Mouse (Mus musculus): Measurements from ENCODE around the gene Prpf31. TPM values are rescaled to one million over a fixed set of nuclear protein-coding genes. Genes with fewer than 3 reads are reported as not detected.

The Prpf31 gene
- polyA plus RNA-seq, 1 experiment from 2014 or later: 141 TPM

DNA sequence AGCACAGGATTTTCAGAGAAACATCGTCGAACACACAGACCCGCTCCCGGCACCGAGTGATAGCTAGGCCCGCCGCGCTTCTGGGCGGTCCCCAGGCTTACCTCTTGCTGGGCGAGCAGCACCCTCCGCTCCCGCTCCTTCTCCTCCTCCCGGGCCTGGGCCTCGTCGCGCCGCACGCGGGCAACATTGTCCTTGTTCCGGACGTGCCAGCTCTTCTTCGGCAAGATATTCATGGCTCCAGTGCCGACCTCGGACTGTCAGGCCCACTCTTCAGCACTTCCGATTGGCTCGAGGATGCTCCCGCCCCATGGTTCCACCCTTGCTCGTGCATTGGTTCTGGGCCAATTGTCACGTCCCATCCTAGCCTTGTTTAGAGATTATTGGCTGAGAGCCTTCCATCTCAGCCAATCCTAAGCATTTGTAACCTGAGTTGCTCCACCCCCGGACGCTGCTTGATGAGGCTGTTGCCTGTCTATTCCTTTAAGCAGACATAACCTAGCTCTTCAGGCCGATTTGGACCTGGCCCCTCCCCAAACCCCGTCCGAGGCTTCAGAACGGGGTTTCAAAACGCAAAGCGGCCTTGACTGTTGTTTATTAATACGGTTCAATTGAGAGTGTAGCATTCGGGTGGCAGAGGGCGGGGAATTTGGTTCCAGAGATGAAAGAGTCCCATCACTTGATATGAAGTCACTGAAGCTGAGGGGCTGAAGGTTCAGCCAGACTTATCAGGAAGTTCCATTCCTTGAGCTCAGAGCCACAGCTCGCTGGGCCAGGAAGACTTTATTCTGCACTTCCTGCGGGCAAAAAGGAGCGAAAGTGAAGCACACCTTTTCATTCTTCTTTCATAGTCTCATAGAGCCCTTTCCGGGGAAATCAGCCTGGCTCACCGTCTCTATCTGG lies 35.7 kb downstream of the Prpf31 start, which contains the start of gene Leng1:
TSS of gene Leng1 (minus strand) at position 626 of the 900 bp plus-strand sequence.
- ATAC-seq (ENCODE audit: insufficient read depth, low FRiP score, low TSS enrichment): peak; percentile 99
- Histone ChIP-seq H3K27ac (ENCODE audit: low read depth, low read length) (peak within 1 kb of the TSS; percentile 53), H3K27me3 (ENCODE audit: control insufficient read depth, insufficient read depth, low read length) (no peaks in the 10 kb centered on the region)

GRCm38 (mm10) chr7:3666921-3667391 lies 37.2 kb downstream of the Prpf31 start:
- 0 out of 2 replicates have a peak overlapping the region, but pooled peaks have one; percentile 22 for H3K9ac ChIP-seq (ENCODE audit: low read length)

More for the DNA sequence above, 35.7 kb downstream of the Prpf31 start, which contains the start of gene Leng1:
- peaks cover 8% of the 10 kb centered on the region for H3K36me3 ChIP-seq (ENCODE audit: control insufficient read depth, insufficient read depth, low read length)
- H3K4me3 ChIP-seq (ENCODE audit: low read depth, low read length): peak within 1 kb of the TSS; percentile 57
- peak within 1 kb of the TSS; percentile 74 for H3K9ac ChIP-seq (ENCODE audit: low read length)
- peaks cover 3% of the 10 kb centered on the region; the same call in 1 of the 2 replicates for H3K4me1 ChIP-seq (ENCODE audit: control insufficient read depth, insufficient read depth, low read length)
- 5% methylated on average over 45 of the region's 45 CpGs for WGBS
- peak within 1 kb of the TSS; percentile 73 for H3K4me2 ChIP-seq (ENCODE audit: low read depth)
- no peaks in the 10 kb centered on the region for H3K9me3 ChIP-seq (ENCODE audit: control insufficient read depth, low read length)
- peak; percentile 93 for DNase-seq (ENCODE audit: low spot score)

DNA sequence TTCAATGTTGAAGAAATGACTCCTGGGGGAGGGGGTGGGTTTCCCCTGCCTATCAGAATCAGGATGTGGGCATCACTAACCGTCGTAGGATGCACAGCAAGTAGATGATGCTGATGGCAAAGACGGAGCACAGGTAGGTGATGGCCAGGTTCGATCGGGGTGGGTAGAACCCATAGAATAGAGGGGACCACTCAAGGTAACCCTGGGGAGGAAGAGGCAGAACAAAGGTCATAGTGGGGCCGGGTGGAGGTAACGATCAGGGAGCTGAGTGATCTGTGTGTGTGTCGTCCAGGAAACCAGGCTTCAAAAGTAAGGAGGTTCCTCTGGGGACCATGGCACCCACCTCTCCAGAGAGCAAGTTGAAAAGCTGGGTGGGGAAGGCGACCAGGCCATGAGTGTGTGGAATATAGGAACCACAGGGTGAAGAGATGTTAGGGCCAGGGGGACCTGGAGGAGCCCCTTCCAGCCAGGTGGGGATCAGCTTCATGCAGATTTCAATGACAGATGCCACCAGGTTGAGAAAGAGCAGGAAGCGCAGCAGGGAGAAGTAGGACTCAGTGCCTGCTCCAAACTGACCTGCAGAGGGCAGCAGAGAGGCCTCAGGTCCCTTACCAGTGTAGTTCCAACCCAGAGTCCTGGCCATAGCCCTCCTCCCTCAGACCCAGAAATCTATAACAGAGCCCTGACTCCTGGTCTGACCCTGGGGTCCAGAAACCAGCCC lies 44.9 kb downstream of the Prpf31 start:
- no peaks in the 10 kb centered on the region for H3K4me1 ChIP-seq (ENCODE audit: control insufficient read depth, insufficient read depth, low read length)
- no peaks in the 10 kb centered on the region for H3K9me3 ChIP-seq (ENCODE audit: control insufficient read depth, low read length)
- no peak overlapping the region for H3K9ac ChIP-seq (ENCODE audit: low read length)
- H3K36me3 ChIP-seq (ENCODE audit: control insufficient read depth, insufficient read depth, low read length): no peaks in the 10 kb centered on the region; the same call in 1 of the 2 replicates
- DNase-seq (ENCODE audit: low spot score): peak; percentile 80
- H3K27ac ChIP-seq (ENCODE audit: low read depth, low read length): no peak overlapping the region
- no peaks in the 10 kb centered on the region for H3K27me3 ChIP-seq (ENCODE audit: control insufficient read depth, insufficient read depth, low read length)
- no peak overlapping the region for H3K4me3 ChIP-seq (ENCODE audit: low read depth, low read length)
- no peak overlapping the region for H3K4me2 ChIP-seq (ENCODE audit: low read depth)
- WGBS: 71% methylated on average over 10 of the region's 10 CpGs
- peak; percentile 88 for ATAC-seq (ENCODE audit: insufficient read depth, low FRiP score, low TSS enrichment)

More at GRCm38 (mm10) chr7:3666921-3667391, 37.2 kb downstream of the Prpf31 start:
- Histone ChIP-seq H3K4me2 (ENCODE audit: low read depth) (peak overlapping the region; percentile 9; the same call in 1 of the 2 replicates), H3K36me3 (ENCODE audit: control insufficient read depth, insufficient read depth, low read length) (peaks cover 4% of the 10 kb centered on the region), H3K4me3 (ENCODE audit: low read depth, low read length) (no peak overlapping the region), H3K4me1 (ENCODE audit: control insufficient read depth, insufficient read depth, low read length) (peaks cover 3% of the 10 kb centered on the region; the same call in 1 of the 2 replicates), H3K27me3 (ENCODE audit: control insufficient read depth, insufficient read depth, low read length) (no peaks in the 10 kb centered on the region), H3K27ac (ENCODE audit: low read depth, low read length) (no peak overlapping the region), H3K9me3 (ENCODE audit: control insufficient read depth, low read length) (no peaks in the 10 kb centered on the region)
- ATAC-seq (ENCODE audit: insufficient read depth, low FRiP score, low TSS enrichment) (no peak), DNase-seq (ENCODE audit: low spot score) (no peak)
- 25% methylated on average over 14 of the region's 14 CpGs for WGBS

GRCm38 (mm10) chr7:3675228-3675548 lies 45.4 kb downstream of the Prpf31 start:
- Histone ChIP-seq H3K9ac (ENCODE audit: low read length) (no peak overlapping the region), H3K4me1 (ENCODE audit: control insufficient read depth, insufficient read depth, low read length) (no peaks in the 10 kb centered on the region), H3K27ac (ENCODE audit: low read depth, low read length) (no peak overlapping the region), H3K9me3 (ENCODE audit: control insufficient read depth, low read length) (no peaks in the 10 kb centered on the region), H3K4me2 (ENCODE audit: low read depth) (no peak overlapping the region), H3K27me3 (ENCODE audit: control insufficient read depth, insufficient read depth, low read length) (no peaks in the 10 kb centered on the region), H3K36me3 (ENCODE audit: control insufficient read depth, insufficient read depth, low read length) (no peaks in the 10 kb centered on the region; the same call in 1 of the 2 replicates), H3K4me3 (ENCODE audit: low read depth, low read length) (no peak overlapping the region)
- no peak for ATAC-seq (ENCODE audit: insufficient read depth, low FRiP score, low TSS enrichment)
- DNase-seq (ENCODE audit: low spot score): no peak
- 79% methylated on average over 3 of the region's 3 CpGs for WGBS

DNA sequence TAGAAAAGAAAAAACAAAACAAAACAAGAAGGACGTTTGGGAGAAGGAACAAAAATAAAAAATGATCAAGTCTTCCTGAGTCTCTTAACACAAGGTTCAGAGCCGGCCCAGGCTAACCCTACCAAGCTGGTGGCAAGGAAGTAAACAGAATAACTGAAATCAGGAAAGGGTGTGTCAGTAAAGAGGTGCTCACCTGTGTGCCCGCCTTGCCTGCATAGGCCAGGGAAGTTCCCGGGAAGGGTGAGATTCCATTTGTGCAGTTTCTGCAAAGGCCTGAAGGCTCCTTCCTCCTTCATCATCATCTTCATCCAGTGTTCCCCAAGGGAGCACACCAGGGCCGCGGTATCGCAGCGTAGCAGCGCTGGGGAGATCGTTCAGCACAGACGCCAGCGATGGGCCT lies 46.6 kb downstream of the Prpf31 start:
- H3K9ac ChIP-seq (ENCODE audit: low read length): no peak overlapping the region
- no peaks in the 10 kb centered on the region for H3K4me1 ChIP-seq (ENCODE audit: control insufficient read depth, insufficient read depth, low read length)
- no peaks in the 10 kb centered on the region for H3K9me3 ChIP-seq (ENCODE audit: control insufficient read depth, low read length)
- no peak overlapping the region for H3K27ac ChIP-seq (ENCODE audit: low read depth, low read length)
- no peak for ATAC-seq (ENCODE audit: insufficient read depth, low FRiP score, low TSS enrichment)
- H3K4me3 ChIP-seq (ENCODE audit: low read depth, low read length): no peak overlapping the region
- H3K36me3 ChIP-seq (ENCODE audit: control insufficient read depth, insufficient read depth, low read length): no peaks in the 10 kb centered on the region; the same call in 1 of the 2 replicates
- 91% methylated on average over 12 of the region's 12 CpGs for WGBS
- H3K4me2 ChIP-seq (ENCODE audit: low read depth): no peak overlapping the region
- no peak for DNase-seq (ENCODE audit: low spot score)
- H3K27me3 ChIP-seq (ENCODE audit: control insufficient read depth, insufficient read depth, low read length): no peaks in the 10 kb centered on the region

- H3K9me3 ChIP-seq (ENCODE audit: control insufficient read depth, low read length): no peaks in the 10 kb centered on the region
- DNase-seq (ENCODE audit: low spot score): no peak
- ATAC-seq (ENCODE audit: insufficient read depth, low FRiP score, low TSS enrichment): no peak
- H3K4me3 ChIP-seq (ENCODE audit: low read depth, low read length): no peak within 1 kb of the TSS
- 60% methylated on average over 9 of the region's 9 CpGs for WGBS
- H3K27ac ChIP-seq (ENCODE audit: low read depth, low read length): no peak within 1 kb of the TSS
- no peaks in the 10 kb centered on the region for H3K27me3 ChIP-seq (ENCODE audit: control insufficient read depth, insufficient read depth, low read length)
- no peaks in the 10 kb centered on the region; the same call in 1 of the 2 replicates for H3K36me3 ChIP-seq (ENCODE audit: control insufficient read depth, insufficient read depth, low read length)
- no peaks in the 10 kb centered on the region for H3K4me1 ChIP-seq (ENCODE audit: control insufficient read depth, insufficient read depth, low read length)
- no peak within 1 kb of the TSS for H3K4me2 ChIP-seq (ENCODE audit: low read depth)
- H3K9ac ChIP-seq (ENCODE audit: low read length): no peak within 1 kb of the TSS
These were observed 47.6 kb downstream of the Prpf31 start, which contains the start of gene Tmc4 for GRCm38 (mm10) chr7:3677342-3677741. Gene Tmc4 (minus strand): TSS chr7:3677553.

DNA sequence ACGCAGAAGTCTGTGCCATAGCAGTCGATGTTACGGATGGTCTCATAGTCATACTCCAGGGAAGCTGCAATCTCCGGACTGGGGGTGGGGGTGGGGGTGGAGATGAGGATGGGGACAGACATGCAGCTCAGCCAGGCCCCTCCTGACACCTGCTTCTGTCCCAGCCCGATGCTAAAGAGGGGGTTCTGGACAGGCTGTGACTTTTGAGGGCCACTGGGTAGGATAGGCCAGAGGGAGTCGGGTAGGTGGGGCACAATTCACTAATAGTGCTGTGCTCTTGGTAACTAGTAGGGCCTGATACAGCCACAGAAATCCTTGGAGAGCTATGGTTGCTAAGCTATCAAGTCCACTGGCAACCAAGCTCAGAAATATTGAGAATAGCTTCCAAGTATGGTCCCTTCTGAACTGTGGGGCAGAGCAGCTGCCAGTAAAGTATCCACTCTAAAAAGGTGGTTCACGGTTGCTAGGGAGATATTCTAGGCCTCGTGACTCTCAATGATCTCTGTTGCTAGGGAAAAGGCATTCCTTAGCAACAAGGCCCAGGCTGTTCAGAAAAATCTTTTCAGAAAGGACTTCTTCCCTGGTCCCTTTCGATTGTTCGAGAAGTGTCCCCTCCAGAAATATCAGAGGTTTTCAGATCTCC lies 54.2 kb downstream of the Prpf31 start:
- H3K4me2 ChIP-seq (ENCODE audit: low read depth): no peak overlapping the region
- no peak overlapping the region for H3K9ac ChIP-seq (ENCODE audit: low read length)
- H3K9me3 ChIP-seq (ENCODE audit: control insufficient read depth, low read length): no peaks in the 10 kb centered on the region
- no peak overlapping the region for H3K4me3 ChIP-seq (ENCODE audit: low read depth, low read length)
- ATAC-seq (ENCODE audit: insufficient read depth, low FRiP score, low TSS enrichment) (peak; percentile 61), DNase-seq (ENCODE audit: low spot score) (peak; percentile 25)
- 77% methylated on average over 10 of the region's 10 CpGs for WGBS
- H3K4me1 ChIP-seq (ENCODE audit: control insufficient read depth, insufficient read depth, low read length): peaks cover 4% of the 10 kb centered on the region
- 0 out of 2 replicates have a peak overlapping the region, but pooled peaks have one; percentile 27 for H3K27ac ChIP-seq (ENCODE audit: low read depth, low read length)
- no peaks in the 10 kb centered on the region for H3K27me3 ChIP-seq (ENCODE audit: control insufficient read depth, insufficient read depth, low read length)
- peaks cover 3% of the 10 kb centered on the region; the same call in 1 of the 2 replicates for H3K36me3 ChIP-seq (ENCODE audit: control insufficient read depth, insufficient read depth, low read length)

DNA sequence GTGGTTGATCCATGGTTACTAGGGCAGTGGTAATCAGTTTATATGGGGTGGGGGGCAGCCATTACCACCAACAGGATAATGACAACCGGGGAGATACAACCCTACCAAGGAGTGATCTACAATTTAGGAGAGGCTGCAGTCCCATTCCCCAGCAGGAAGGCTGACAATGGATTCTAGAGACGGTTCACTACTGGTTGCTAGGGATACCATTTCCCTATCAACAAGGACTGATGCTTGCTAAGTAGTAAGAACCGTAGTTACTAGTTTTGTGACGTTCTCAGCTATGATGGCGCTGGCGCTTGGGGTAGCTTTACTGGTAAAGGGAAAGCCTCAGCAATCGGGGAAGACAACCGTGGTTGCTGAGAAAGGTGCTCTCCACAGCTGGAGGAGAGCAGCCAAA lies 54.9 kb downstream of the Prpf31 start:
- WGBS: 80% methylated on average over 8 of the region's 8 CpGs
- peaks cover 3% of the 10 kb centered on the region for H3K36me3 ChIP-seq (ENCODE audit: control insufficient read depth, insufficient read depth, low read length)
- H3K9me3 ChIP-seq (ENCODE audit: control insufficient read depth, low read length): no peaks in the 10 kb centered on the region
- H3K9ac ChIP-seq (ENCODE audit: low read length): no peak overlapping the region
- H3K4me1 ChIP-seq (ENCODE audit: control insufficient read depth, insufficient read depth, low read length): peaks cover 4% of the 10 kb centered on the region
- no peak for DNase-seq (ENCODE audit: low spot score)
- H3K4me2 ChIP-seq (ENCODE audit: low read depth): no peak overlapping the region
- no peak for ATAC-seq (ENCODE audit: insufficient read depth, low FRiP score, low TSS enrichment)
- H3K27ac ChIP-seq (ENCODE audit: low read depth, low read length): no peak overlapping the region
- H3K27me3 ChIP-seq (ENCODE audit: control insufficient read depth, insufficient read depth, low read length): no peaks in the 10 kb centered on the region
- H3K4me3 ChIP-seq (ENCODE audit: low read depth, low read length): no peak overlapping the region

Data from neural tube, embryonic 11.5 days (tissue).